Mouse (Mus musculus) embryo, embryonic 10 days (tissue): ENCODE data around the gene Sprr2e.

Experiments used
- DNase-seq: peaks from one replicate; pipeline ENCODE4 v3.0.0-alpha.2; 2015; ENCODE audit warnings: low spot score

The Sprr2e gene

DNA sequence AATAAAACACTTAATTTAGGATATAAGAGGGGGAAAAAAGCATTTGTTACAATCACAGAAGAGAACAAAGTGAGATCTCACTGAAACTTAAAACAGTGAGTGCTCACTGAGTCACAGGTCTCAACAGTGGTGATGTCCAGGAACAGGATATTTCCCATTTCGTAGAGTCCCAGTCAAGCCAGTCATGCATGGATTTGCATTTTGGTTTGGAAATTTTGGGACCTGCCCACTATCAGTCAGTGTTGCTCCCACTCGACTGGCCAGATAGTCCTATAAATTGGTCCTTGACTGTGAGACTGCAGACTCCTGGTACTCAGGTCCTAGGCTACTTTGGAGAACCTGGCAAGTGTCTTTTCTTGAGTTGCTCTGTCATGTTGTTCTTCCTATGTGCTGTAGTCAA is at the start of gene Sprr2e:
Gene Sprr2e, plus strand, starts transcription at position 301 of the 400 bp plus-strand sequence.
- no peak for DNase-seq

DNA sequence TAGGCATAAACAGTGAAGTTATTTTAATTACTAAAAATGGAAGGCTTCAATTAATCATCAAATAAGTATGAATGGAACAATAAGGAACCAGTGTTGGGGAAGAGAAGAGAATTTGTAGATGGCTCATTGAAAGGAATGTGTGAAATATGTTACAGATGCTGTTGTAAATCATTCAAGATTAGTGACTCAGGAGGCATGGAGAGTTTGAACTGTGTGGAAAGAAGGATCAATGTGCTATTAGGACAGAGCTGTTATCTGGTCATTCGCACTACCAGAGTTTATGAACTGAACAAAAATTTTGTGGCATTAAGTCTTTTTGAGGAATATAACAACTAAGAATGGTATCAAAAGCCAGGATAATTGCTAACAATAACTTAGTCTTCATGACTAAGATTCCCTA is 44.5 kb upstream of the Sprr2e start:
- no peak for DNase-seq

DNA sequence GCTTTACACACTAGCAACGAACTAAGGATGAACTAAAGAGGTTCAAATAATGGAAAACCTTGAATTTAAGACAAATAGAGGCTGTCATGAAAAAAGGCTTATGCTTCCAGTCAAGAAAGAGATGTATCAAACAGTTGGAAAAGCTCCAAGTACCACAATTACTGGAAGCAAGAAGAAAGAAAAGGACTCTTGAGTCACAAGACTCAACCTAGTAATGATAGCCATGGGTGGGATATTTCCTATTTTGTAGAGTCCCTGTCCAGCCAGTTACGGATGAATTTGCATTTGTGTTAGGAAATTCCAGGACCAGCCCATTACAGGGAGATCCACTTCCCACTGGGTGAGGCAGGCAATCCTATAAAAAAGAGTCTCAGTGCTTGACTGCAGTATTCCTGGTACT is 35.6 kb upstream of the Sprr2e start, which contains the start of gene Sprr2b:
Gene Sprr2b, plus strand, starts transcription at position 301 of the 400 bp plus-strand sequence.
- no peak for DNase-seq

DNA sequence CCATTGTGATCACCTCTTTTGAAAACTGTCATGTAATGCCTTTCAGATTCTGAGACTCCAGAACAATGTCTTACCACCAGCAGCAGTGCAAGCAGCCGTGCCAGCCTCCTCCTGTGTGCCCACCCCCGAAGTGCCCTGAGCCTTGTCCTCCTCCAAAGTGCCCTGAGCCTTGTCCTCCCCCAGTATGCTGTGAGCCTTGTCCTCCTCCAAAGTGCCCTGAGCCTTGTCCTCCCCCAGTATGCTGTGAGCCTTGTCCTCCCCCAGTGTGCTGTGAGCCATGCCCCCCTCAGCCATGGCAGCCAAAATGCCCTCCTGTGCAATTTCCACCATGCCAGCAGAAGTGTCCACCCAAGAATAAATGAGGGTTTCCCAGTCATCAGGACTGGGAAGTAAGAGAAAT is 34.6 kb upstream of the Sprr2e start:
- DNase-seq = no peak

DNA sequence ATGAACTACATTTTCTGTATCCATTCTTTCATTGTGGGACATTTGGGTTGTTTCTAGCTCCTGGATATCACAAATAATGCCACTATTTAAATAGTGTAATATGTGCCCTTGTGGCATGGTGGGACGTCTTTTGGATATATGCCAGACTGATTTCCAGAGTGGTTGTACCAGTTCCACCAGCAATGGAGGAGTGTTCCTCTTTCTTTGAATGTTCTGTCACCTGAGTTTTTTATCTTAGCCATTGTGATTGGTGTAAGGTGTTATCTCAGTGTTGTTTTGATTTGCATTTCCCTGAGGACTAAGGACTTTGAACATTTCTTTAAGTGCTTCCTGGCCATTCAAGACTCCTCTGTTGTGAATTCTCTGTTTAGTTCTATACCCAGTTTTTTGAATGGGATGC is 15.7 kb upstream of the Sprr2e start:
- DNase-seq = no peak

DNA sequence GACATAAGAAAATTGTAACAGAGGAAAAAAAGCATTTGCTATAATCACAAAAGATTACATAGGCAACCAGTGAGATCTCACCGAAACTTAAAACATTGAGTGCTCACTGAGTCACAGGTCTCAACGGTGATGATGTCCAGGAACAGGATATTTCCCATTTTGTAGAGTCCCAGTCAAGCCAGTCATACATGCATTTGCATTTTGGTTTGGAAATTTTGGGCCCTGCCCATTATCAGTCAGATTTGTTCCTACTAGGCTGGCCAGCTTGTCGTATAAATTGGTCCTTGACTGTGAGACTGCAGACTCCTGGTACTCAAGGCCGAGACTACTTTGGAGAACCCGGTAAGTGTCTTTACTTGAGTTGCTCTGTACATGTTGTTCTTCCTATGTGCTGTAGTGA is 13.1 kb upstream of the Sprr2e start, which contains the start of gene Sprr2d:
Gene Sprr2d, plus strand, starts transcription at position 301 of the 400 bp plus-strand sequence.
- no peak for DNase-seq

DNA sequence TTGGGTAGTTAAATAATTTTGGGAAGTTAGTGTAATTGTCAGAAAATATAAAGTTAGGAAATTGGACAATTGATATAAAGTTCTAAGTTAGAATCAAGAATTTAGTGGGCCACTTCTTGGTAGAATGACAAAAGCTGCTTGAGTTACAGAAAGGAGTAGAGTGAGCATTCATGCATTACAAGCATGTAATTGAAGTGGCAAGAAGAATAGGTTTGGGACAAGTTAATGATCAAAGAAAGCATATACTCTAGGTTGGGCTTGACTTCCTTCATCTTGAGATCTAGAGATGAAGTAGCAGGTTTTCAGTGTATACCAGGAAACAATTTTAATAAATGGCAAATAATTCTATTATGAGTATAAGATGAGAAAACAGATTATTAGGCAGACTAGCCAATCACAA is 9.7 kb downstream of the Sprr2e start:
- no peak for DNase-seq

DNA sequence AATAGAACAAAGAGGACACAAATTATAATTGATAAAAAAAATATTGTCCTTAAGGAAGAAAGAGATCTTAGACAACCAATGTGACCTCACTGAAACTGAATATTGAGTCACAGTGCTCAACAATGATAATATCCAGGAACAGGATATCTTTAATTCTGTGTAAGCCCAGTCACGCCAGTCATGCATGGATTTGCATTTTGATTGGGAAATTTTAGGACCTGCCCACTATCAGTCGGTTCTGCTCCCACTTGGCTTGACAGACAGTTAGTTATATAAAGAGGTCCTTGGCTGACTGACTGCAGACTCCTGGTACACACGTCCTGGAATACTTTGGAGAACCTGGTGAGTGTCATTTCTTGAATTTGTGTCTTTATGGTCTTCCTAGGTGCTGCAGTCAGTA is 12.9 kb downstream of the Sprr2e start, which contains the start of gene Sprr2f:
Gene Sprr2f, plus strand, starts transcription at position 301 of the 400 bp plus-strand sequence.
- DNase-seq = no peak

DNA sequence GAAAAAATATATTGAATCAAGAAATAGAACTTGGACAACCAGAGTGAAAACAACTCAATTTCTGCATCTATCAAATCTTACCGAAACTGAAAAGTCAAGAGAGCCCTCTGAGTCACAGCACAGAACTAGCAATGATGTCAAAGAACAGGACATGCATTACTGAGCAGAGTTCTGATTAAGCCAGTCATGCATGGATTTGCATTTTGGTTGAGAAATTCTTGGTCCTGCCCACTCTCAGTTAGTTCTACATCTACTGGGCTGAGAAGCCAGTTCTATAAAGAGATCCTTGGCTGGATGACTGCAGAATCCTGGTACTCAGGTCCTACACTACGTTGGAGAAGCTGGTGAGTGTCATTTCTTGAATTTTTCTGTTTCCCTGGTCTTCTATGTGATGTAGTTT is 21.7 kb downstream of the Sprr2e start:
- DNase-seq = no peak

DNA sequence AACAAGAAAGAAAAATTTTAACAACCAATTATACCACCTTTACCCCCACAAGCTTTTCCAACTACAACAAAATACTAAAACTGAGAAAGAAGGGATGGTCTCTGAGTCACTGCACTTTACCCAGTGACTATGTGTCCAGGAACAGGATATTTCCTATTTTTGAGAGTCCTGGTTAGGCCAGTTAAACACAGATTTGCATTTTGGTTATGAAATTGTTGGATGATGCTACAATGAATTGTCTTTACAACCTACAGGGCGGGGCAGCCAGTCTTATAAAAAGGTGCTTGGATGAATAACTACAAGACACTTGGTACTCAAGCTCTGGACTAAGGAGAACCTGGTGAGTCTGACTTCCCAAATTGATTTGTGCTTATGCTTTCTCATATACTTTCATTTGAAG is 33.4 kb downstream of the Sprr2e start, which contains the start of gene Sprr2h:
Gene Sprr2h, plus strand, starts transcription at position 301 of the 400 bp plus-strand sequence.
- DNase-seq = no peak

DNA sequence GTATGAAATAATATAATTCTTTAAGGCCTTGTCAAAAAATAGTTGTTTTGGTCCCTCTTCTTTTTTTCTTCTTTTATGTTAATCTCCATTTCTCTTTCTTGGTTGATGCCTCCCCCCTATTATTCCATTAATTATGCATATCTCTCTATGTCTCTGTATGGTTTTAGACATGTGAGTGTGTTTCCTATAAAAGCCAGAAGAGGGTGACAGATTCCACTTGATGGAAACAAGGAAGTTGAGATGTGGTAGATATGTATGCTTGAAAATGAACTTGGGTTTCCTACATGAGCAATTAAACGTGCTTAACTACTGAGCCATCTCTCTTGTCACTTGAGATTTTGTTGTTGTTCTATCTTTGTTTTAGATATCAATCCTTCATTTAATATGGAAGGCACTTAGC is 42.4 kb downstream of the Sprr2e start:
- DNase-seq = peak; percentile 4
